Mouse (Mus musculus) frontal cortex, postnatal 10 days (tissue): ENCODE results near the gene Sarm1.
A peak's percentile ranks its signal among the peaks of the same experiment; 100 is the strongest.

ENCODE experiments used
- DNase-seq, 2 experiments: peaks; one replicate each; pipeline ENCODE4 v3.0.0; 2022; ENCODE audit warnings: low spot score in 2 of 2, mixed read lengths in 1 of 2

The Sarm1 gene

GRCm38 (mm10) chr11:78463286-78464036 is 34.1 kb downstream of the Sarm1 start:
- no peak for DNase-seq

GRCm38 (mm10) chr11:78462669-78463068 is 34.9 kb downstream of the Sarm1 start:
- DNase-seq: no peak

DNA sequence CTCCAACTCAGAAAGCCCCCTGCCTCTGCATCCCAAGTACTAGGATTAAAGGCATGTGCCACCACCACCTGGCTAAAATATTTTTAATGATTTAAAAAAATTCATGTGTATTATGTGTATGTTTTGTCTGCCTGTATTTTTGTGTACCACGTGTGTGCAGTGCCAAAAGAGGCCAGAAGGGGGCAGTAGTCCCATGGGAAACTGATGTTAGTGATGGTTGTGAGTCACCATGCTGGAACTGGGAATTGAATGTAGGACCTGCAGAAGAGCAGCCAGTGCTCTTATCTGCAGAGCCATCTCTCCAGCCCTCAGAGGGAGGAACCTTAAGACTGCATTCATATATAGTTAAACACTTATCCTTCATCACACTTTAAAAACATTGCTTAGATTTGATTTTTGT is 35.7 kb downstream of the Sarm1 start:
- DNase-seq: no peak

DNA sequence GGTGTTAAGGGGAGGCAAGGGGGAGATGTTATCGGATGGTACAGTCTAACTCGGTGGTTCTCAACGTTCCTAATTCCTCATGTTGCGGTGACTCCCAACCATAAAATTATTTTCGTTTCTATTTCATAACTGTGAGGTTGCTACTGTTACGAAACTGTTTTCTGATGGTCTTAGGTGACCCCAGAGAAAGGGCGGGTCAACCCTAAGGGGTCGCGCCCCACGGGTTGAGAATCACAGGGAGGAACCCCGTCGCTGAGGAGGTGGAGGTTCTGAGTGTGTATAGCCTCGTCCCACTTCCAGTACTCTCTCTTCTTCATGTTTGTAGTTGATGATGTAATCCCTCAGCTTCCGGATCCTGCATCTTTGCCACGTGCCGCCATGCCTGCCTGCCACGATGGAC is 38.8 kb downstream of the Sarm1 start:
- DNase-seq: no peak

GRCm38 (mm10) chr11:78455308-78455707 is 42.2 kb downstream of the Sarm1 start:
- no peak for DNase-seq

- no peak for DNase-seq
These were observed 43.3 kb downstream of the Sarm1 start for GRCm38 (mm10) chr11:78454276-78454675.

- peak in 1 of 2 experiments; percentile 48 for DNase-seq
These were observed 43.9 kb downstream of the Sarm1 start for GRCm38 (mm10) chr11:78453675-78454074.

- DNase-seq: no peak
These were observed 47.2 kb downstream of the Sarm1 start for GRCm38 (mm10) chr11:78450337-78450736.

DNA sequence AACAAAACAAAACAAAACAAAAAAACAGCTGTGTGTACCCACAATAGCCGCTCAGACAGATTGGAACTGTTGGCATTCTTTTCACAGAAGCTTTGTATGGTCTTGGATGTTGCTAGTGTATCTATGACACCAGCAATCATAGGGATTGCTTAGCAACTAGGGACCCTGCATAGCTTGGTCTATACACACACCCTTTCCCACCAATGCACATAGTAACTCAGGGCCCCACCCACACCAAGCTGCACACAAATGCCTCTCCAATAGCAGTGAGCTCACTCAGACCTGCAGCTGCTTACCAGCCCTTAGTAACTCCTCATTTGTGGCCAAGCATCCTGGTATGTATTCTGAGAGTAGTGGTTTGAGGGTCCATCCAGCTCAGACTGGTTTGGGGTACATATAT is 49.3 kb downstream of the Sarm1 start:
- no peak for DNase-seq

DNA sequence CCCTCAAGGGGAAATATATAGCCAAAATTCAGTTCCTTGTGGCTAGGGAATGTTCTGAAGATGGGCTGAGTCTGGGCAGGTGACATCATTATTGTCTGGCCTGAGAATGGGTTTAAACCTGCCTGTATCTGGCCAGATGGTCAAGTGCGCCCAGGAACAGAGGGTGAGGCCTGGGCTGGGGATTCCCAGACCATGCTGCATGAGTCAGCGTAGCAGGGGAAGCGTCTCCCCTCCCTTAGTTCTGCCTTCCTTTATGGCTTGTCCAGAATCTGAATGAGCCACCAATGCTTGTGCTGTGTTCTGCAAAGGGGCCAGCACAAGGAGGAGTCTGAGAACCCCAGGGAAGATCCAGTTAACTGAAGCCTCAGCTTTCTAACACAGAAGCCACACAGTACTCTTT is 50.4 kb downstream of the Sarm1 start:
- DNase-seq: no peak

DNA sequence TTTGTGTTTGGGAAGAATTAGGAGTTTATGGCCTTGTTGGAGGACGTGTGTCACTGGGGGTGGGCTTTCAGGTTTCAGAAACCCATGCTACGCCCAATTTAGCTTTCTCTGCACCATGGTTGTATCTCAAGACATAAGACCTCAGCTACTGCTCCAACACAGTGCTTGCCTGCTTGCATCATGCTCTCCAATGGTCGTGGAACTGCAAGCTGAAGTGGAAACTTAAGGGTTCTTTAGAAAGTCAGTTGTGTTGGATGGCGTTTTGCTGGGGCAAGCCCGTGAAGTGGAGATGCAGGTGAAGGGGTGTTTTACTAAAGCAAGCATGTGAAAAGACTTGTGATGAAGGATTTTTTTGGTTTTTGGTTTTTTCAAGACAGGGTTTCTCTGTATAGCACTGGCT is 54.4 kb downstream of the Sarm1 start:
- no peak for DNase-seq

DNA sequence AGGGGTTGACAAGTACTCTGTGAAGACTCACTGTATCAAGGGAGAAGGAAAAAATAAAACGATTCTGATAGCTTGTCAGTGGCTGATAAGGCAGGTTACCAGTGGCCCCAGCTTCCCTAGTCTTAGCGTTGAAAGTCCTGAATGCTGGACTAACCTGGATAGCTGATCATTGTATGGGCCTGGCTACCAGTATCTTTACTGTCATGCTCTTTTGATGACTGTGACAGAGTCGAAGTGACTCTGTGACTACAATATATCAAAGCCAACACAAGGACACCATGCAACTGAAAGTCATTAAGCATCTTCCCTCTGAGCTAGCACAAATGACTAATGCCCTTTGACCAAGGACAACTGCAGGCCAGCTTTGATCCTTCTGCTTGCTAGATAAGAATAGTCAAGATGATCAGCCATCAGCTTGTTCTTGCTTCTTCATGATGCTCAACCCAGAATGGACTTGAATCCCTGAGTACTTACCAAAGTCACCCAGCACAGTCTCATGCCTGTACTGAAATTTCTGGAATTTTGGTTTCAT is 59.1 kb downstream of the Sarm1 start:
- no peak for DNase-seq

DNA sequence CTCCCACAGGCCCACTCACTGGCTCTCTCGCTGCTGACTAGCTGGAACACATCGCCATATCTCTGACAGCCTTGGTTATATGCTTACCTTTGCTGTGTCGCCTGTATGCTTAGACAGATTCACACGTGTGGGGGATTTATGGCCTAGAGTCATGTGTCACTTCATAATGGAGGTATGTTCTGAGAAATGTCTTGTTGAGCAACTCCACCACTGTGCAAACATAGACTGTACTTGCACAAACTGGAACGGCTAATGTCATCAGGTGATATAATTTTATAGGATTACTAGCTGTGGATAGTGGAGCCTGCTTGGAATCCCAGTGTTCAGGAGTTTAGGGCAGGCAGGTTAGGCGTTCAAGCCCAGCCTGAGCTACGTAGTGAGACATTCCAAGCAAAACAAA is 60.4 kb downstream of the Sarm1 start:
- DNase-seq: no peak

DNA sequence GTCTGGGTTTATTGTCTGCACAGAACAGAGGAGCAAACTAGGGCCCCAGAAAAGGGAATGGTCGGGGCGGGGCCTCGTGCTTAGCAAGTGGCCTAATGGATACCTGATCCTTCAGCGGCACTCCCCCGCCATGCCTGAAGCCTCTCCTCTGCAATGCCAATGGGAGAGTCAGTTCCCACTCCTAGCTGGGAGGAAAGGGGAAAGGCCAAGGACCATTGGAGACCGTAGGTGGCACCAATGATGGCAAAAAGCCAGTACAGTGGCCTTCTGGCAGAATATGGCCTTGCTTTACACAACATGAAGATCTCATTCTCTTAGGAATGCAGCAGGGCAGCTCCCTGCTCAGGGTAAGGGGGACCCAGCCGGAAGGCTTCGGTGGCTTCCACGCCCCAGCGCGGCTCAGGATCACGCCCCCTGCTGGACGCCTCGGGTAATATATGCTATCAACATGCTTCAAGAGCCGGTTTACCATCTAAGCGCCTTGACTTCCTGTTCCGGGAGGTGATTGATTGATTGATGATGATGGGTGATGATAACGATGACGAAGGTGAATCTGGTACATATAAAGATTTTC is 61.7 kb downstream of the Sarm1 start:
- DNase-seq: no peak

- DNase-seq: no peak
These were observed 63.5 kb downstream of the Sarm1 start for GRCm38 (mm10) chr11:78434052-78434451.

DNA sequence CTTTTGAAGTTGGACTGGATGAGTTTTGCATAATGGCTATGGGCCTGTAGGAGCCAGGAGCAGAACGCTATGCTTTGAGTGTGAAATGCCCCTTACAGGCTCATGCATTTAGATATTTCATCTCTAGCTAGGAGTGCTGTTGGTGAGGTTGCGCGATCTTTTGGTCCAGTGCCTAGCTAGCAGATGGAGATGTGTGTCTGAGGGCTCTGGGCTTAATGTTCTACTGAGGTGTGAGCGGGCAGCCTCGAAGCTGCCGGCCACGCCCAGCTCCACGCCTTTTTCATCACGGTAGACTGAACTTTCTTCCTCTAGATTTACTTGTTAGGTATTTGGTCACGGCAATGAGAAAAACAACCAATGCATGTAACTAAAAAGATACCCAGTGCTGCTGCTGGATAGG is 66.4 kb downstream of the Sarm1 start:
- no peak for DNase-seq

- DNase-seq: no peak
These were observed 67.2 kb downstream of the Sarm1 start for GRCm38 (mm10) chr11:78430195-78430878.

GRCm38 (mm10) chr11:78428309-78428708 is 69.2 kb downstream of the Sarm1 start:
- DNase-seq: no peak

- DNase-seq: no peak
These were observed 69.9 kb downstream of the Sarm1 start for GRCm38 (mm10) chr11:78427655-78428054.

DNA sequence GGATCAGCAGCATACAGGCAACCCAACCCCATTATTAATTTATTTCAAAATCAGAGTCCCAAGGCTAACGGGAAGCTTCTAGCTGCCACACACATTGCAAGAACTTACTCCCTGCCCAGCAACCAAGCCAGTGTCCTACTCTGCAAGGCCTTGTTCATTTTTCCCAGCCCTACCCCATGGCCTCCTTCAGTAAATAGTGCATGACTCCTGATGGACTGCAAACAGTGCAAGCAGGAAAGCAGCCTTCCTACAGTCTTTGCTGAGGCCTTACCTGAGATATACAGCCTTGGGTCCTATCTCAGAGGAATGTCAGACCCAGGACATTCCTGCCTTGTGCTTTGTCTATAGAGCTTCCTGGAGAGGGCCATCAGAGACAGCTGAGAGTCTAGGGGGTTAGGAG is 72.0 kb downstream of the Sarm1 start:
- DNase-seq: no peak

DNA sequence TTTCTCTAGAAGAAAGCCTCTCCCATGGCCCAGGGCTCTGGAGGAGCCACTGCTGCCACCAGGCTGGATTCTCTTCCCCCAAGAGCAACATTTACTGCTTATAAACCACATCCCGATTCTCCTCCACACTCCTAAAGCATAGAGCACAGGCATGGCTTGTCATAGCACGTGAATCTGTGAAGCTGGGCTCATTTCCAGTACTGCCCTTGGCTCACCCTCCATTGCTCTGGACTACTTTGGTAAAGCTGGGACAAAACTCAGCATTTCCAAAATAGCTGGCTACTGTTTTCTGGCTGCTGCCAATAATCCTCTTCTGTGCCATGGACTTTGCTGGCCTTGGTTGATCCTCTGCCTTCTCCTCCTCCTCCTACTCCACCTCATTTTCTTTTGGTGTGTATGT is 73.2 kb downstream of the Sarm1 start:
- no peak for DNase-seq
